Mouse (Mus musculus) MEL-GATA-1-ER (cell line): ENCODE results near the gene Selenop.

Experiments
- DNase-seq: peaks from one replicate; pipeline ENCODE4 v3.0.0-alpha.2; 2012; ENCODE audit warnings: low read depth; ENCODE audit errors: extremely low read depth

The Selenop gene

GRCm38 (mm10) chr15:3270646-3271077 lies 2.3 kb downstream of the Selenop start:
- DNase-seq = peak; percentile 76

- DNase-seq = no peak
Observed at GRCm38 (mm10) chr15:3271216-3271615, 2.9 kb downstream of the Selenop start.

- no peak for DNase-seq
Observed at GRCm38 (mm10) chr15:3273191-3273590, 4.8 kb downstream of the Selenop start.

DNA sequence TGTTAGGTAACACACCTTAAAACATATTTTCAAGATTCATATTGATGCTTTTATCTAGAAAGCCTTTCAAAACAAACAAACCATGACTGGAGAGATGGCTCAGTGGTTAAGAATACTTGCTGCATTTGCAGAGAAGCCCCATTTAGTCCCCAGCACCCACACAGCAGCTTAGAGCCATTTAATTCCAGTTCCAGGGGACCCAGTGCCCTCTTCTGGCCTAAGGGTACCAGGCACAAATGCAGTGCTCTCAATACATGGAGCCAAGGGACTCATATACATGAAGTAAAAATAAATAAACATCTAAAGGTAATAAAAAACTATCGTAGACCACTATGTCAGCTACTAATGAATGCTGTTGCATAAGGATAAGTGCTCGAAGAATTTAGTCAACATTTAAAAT lies 9.0 kb downstream of the Selenop start:
- no peak for DNase-seq

- DNase-seq = no peak
Observed at GRCm38 (mm10) chr15:3279242-3279641, 10.9 kb downstream of the Selenop start.

DNA sequence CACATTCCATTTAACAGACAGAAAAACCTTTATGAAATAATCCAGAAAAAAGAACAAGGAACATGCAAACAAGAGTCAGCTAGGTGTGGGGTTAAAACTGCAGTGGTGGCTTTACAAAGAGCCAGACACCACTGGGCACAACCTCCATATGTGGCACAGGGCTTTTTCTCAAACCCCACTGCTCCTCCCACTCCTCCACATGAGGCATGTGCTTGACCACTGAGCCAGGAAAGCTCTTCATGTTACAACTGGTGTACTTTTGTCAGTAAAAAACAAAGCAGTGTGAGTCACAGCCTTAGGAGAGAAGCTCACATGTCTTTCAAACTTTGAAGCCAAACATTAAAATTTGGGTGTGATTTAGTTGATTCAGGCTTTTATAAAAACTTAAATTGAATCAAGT lies 12.9 kb downstream of the Selenop start:
- no peak for DNase-seq

DNA sequence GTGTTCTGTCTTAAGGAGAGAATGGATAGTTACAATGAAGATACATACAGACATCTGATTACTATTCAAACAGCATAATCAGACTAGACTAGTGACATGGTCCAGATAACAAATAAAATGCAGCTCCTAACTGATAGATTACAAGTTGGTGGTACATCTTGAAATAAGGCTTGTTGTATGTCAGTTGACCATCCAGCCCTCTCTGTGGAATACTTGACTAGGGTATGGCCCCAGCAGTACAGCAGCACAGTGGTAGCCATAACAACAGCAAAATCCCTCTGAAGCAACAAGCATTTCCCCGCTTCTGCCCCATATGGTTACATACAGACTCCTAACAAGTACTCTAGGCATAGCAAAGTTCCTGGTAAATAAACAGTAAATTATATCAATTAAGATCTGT lies 13.4 kb downstream of the Selenop start:
- DNase-seq = no peak

DNA sequence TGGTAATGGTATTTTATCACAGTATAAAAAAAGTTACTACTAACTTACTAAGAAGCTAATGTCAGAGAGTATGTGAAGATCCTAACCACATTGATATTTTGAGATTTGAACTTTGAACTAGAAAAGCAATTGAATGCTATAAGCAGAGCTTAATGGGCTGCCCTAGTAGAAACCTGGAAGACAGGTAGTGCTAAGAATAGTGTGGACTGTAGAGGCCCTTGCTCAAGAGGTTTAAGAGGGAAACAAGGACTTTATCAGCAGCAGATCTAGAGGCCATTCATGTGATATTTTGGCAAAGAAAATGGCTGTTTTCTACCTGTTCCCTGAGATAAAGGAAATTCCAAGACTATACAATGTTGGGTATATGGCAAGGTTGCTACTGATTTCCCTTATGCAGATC lies 17.7 kb downstream of the Selenop start:
- no peak for DNase-seq

GRCm38 (mm10) chr15:3290435-3290834 lies 22.1 kb downstream of the Selenop start:
- DNase-seq = no peak

GRCm38 (mm10) chr15:3293477-3293876 lies 25.1 kb downstream of the Selenop start:
- DNase-seq = no peak

DNA sequence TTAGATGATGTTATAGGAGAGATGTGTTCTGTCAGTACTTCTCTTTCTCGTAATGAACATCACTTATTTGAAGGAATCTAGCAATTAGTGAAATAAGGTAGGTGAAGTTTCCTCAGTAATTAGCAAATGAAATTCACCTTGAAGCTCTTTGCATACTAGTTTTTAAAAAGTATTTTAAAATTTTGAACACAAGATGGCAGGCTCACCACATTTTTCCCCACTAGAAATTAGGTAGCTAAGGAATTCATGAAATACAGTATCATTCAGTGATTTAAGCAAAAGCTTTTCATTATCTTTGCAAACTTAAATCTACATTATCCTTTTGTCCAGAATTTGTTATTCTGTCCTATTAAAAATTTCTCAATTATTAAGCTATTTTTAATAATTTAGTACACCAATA lies 27.6 kb downstream of the Selenop start:
- no peak for DNase-seq

DNA sequence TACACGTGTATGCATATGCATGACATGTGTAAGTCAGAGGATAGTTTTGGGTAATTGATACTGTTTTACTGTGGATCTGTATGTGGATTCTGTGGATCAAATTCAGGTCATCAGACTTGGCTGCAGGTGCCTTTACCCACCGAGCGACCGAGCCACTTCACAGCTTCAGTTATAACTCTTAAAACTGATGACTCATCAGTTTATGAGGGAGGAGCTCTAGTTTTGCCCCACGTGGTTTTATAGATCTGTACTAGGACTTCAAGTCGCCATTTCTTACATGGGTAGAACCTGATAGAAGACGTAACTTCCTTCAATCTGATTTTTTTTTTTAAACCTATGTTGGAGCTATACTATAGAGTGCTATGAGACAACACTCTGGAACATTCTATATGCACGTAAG lies 29.3 kb downstream of the Selenop start:
- DNase-seq = no peak

GRCm38 (mm10) chr15:3300361-3301100 lies 32.2 kb downstream of the Selenop start:
- no peak for DNase-seq

DNA sequence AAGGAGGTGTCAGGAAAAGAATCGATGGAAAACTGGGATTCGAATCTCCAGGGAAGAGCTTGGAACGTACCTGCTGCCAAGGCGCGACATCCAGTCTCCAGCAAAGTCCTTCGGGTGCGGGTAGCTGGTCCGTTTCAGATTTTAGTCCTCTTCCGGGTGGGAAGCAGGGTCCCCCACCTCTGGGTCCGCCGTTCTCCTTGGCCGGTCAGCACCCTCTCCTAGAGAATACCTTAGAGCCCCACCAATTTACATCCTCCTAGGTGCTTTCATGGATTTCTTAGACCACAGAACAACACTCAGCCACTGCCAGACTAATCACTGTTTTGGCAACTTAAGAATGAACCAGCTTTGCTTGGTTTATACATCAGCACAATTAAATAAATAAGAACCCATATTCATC lies 35.1 kb downstream of the Selenop start, which contains the start of gene Ccdc152:
Gene Ccdc152, minus strand, starts transcription at position 101 of the 400 bp plus-strand sequence.
- no peak for DNase-seq

DNA sequence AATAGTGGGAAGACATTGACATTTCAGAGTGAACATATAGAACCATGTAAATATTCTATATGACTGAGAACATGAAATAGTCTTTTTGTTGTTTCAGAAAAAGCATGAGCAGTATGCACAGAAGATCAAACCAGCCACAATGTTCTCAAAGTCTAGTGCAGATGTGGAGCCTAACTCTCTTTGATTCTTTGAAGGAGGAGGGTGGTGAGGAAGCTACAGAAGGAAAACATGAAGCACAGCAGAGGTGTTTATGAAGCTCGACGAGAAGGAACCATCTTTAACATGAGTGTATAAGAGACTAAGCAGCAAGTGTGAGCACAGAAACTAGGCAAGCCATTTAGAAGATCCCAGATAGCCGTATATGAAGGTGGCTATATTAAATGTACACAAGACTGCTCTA lies 41.5 kb downstream of the Selenop start:
- no peak for DNase-seq

DNA sequence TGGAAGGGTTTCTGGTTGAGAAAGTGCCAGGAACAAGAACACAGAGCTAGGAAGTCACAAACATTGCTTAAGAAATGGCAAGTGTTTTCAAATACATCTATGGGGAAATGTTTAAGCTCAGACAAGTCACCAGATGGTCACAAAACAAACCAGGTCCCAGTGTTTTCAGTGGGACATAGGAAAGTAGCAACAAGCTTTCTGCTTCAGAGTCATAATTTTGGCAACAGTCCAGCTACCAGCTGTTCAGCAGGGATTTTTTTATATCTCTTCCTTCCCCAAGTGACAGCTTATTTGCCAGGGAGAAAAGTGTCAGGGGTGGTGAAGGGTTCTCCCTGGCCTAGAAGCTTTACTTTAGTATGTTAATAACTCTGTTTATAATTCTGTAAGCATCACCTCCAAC lies 44.6 kb downstream of the Selenop start:
- no peak for DNase-seq

DNA sequence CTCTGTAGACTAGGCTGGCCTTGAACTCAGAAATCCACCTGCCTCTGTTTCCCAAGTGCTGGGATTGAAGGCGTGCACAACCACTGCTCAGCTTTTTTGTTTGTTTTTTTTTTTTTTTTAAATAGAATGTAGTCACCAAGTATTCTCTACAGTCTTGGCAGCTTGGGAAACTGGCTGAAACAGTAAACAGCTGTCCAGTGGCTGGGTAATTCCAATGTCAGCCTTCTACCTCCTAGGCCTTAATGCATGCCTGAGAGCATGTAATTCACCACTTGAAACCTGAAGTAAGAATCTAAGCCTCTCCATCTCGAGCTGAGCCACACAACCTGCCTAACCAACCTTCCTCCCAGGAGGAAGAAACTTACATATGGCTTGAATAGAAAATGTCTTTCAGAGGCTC lies 48.3 kb downstream of the Selenop start:
- no peak for DNase-seq

GRCm38 (mm10) chr15:3319929-3320328 lies 51.6 kb downstream of the Selenop start:
- DNase-seq = no peak

DNA sequence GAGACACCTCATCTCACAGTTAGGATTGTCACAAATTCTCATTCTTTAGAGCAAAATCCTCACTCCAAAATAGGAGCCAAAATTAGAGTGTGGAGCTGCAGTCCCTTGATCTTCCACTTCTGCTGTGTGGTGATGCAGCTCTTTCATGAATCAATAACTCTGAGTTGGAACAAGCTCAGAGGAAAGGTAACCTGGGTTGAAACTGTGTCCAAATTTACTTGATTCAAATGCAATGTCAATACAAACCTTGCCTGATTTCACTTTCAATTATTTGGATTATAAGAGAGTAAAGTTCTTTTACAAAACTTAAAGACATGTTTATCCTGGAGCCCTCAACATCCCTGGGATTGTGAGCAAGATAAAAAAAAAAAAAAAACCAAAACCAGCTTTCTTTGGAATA lies 54.7 kb downstream of the Selenop start:
- no peak for DNase-seq
